Mouse (Mus musculus): ENCODE data around the gene Usp45.
A peak's percentile ranks its signal among the peaks of the same experiment; 100 is the strongest.

Usp45 gene

GRCm38 (mm10) chr4:21789836-21790235, 22.9 kb downstream of the Usp45 start:
- DNase-seq (ENCODE audit: low spot score), result no peak

DNA sequence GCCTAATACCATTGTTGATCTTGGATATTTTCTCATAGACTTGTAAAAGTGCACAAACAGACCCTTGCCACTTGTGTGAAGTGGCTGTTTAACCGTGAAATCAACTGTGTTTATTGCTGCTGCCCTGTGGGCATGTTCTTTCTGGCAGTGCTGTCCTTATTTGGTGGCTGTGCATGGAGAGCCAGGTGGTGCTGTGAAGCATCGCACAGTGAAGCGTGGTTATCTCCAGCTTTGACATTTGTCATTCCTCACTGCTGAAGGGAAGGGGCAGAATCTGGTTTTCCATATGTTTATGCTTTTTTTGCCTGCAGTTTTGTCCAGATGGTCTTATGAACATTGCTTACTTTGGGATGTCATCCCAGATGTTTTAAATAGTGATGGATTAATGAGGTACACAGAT, 26.7 kb downstream of the Usp45 start:
- no peak for DNase-seq (ENCODE audit: low spot score)

DNA sequence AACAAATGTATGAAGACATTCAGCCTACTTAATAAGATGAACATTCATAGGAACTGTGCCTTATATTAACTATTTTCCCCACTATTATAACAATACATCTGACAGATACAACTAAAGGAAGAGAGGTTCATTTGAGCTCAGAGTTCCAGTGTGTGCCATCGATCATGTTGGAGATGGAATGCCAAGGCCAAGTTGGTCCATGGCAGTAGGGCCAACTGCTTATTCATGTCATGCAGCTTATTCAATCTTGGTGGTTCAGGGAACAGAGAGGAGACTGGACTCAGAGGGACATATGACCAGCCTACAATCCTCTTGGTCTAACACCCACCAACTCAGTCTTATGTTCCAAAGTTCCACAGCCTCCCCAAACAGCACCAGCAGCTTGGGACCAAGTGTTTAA, 34.1 kb downstream of the Usp45 start:
- DNase-seq (ENCODE audit: low spot score), result no peak

DNA sequence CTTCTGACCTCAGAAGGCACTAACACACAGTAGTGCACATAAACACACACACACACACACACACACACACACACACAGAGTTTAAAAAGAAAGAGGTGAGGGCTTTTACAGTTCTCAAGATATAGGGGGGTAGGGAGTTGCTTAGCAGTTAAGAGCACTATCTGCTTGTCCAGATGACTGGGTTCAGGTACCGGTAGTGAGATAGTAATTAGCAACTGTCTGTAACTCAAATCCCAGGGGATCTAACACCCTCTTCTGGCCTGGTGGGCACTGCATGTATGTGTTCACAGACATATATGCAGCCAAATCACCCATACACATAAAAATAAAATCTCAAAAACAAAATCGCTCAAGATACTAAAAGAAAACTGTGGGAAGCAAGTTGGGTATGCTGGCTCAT, 34.7 kb downstream of the Usp45 start:
- DNase-seq (ENCODE audit: low spot score), result no peak

DNA sequence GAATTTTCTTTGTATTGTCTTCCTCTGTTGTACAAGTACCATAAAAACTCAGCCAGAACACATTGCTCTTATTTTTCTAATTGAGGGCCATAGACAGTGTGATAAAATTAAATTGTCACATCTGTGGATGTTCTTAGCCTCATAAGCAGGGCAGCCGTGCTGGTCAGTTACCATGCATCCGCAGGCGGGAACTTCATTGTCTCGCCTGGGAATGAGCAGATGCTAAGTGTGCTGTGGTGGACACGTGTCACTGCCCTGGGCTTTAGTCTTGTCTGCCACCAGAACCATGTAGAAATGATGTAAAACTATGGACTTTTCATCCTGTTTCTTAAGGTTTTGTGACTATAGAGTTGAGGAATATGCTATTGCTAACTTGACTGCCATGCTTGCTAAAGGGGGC, 40.2 kb downstream of the Usp45 start:
- no peak for DNase-seq (ENCODE audit: low spot score)

- no peak for DNase-seq (ENCODE audit: low spot score)
These were observed 43.7 kb downstream of the Usp45 start for GRCm38 (mm10) chr4:21810608-21811007.

- DNase-seq (ENCODE audit: low spot score), result no peak
These were observed 45.7 kb downstream of the Usp45 start for GRCm38 (mm10) chr4:21812635-21813034.

GRCm38 (mm10) chr4:21814029-21814428, 47.1 kb downstream of the Usp45 start:
- no peak for DNase-seq (ENCODE audit: low spot score)

GRCm38 (mm10) chr4:21826616-21827015, 59.7 kb downstream of the Usp45 start:
- no peak for DNase-seq (ENCODE audit: low spot score)

DNA sequence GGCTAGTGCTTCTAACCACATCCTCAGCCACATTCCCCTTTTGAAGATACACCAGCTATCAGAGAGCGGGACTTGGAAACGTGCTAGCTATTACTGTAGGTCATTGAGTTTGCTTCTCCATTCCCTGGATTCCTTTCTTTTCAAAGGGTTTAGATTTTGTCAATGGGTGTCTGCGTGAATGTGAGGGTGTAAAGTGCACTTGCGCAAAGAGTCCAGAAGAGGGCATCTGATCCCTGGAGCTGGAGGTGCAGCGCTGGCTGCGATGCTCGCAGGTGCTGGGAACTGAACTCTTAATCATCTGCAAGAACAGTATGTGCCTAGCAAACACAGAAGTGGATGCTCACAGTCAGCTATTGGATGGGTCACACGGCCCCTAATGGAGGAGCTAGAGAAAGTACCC, 65.9 kb downstream of the Usp45 start:
- DNase-seq (ENCODE audit: low spot score), result no peak

GRCm38 (mm10) chr4:21847481-21848286, 80.7 kb downstream of the Usp45 start, which contains the start of gene Pnisr:
Pnisr (plus strand) TSS chr4:21847583.
- DNase-seq (ENCODE audit: low spot score), result peak; percentile 89

GRCm38 (mm10) chr4:21848287-21848630, 81.3 kb downstream of the Usp45 start:
- peak; percentile 81 for DNase-seq (ENCODE audit: low spot score)

DNA sequence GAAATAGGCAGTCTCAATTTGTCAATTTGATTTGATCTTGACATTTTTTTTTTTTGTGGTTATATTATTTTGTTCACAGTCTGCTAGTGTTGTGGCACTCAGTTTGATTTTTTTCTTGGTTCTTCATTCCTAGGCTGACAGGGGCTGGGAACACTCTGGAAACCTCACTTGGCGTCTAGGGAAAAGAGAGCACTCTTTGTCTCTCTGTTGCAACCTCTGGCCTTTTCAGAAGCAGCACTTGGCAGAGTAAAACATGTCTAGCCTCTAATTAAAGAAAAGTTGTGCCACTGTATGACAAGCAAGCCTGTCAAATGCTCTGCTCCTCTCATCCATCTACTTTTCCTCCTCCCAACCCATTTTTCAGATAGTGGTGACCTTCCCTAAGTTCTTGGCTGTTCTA, 90.5 kb downstream of the Usp45 start:
- no peak for DNase-seq (ENCODE audit: low spot score)

- DNase-seq (ENCODE audit: low spot score), result no peak
These were observed 98.3 kb downstream of the Usp45 start for GRCm38 (mm10) chr4:21865226-21865625.

DNA sequence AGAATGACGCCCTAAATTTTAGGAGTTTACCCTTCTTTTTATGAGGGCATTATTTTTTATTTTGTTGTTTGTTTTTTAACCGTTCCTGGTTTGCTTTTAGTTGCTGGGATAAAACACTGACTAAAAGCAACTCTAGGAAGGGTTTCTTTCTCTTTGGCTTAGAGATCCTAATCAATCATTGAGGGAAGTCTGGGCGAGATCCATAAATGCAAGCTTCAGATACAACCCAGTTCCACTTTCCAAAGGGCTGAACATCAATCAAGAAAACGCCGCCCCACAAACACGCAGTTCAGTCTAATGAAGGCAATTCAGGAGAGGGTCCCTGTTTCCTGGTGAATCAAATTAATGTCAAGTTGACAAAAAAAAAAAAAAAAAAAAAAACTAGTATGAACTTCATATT, 111.8 kb downstream of the Usp45 start:
- DNase-seq (ENCODE audit: low spot score), result no peak

DNA sequence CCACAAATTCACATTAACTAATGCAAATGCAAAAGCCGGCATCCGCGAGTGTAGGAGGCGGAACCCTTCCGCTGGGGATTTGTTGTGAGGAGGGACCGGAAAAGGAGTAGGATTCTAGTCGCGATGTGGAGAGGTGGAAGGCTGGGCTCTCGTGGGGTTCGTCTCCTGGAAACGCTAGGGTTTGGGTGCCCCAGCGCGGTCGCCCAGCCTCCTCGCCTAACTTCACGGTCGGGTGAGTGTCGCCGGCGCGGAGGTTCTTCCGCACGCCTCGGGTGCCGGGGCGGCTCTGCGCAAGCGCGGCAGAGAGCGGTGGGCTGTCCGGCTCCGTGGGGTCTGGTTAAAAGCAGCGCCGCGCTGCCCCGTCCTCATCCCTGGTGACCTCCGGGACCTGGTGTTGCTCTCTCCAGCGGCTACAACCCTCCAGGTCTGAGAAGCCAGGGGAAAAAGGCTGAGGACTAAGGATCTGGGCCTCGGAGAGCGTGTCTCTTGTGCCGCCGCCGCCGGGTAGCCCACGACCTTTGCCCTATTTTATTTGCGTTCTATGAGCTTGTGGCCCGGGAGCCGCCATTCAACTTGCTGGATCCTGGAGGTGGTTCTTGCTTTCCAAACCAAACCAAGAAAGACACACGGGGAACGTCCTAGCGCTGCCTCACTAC, 112.7 kb downstream of the Usp45 start, which contains the start of gene Coq3:
Gene Coq3, plus strand, starts transcription at position 109 of the 656 bp plus-strand sequence.
- DNase-seq (ENCODE audit: low spot score), result peak; percentile 81

DNA sequence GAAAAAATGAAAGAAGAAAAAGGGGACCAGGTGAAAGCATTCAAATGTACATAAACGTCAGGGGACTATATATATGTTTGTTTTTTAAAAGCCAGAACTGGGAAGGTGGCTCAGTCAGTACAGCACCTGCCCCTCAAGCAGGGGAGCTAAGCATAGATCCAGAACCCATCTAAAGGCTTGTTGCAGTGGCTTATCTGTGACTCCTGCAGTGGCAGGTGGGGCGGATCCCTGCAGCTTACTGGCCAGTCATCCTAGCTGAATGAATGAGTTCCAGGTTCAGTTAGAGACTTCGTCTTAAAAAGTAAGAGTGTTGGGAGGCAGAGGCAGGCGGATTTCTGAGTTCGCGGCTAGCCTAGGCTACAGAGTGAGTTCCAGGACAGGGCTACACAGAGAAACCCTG, 115.8 kb downstream of the Usp45 start:
- no peak for DNase-seq (ENCODE audit: low spot score)

GRCm38 (mm10) chr4:21885831-21886230, 118.9 kb downstream of the Usp45 start:
- DNase-seq (ENCODE audit: low spot score), result no peak
